In the genomic region with DNA sequence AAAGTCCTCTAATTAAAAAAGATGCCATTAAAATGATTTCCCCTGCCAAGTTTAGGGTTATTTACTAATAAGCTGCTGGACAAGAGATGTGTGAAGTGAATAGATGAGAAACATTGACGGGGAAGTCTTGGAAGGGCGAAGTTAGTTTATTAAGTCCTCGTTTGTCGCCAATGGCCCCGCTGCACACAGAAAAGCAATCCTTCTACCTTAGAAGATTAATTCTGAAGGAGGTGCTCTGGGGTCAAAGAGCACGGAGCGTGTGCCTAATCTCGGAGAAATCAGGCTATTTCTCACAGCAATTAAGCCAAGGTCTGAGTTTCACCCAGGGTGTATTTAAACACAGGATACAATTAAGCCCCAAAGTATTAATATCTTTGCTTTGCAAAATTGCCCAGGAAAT, we compare ENCODE assay signal across 19 mouse cellular contexts.
A peak's percentile ranks its signal among the peaks of the same experiment; 100 is the strongest.
DNase-seq lines count a peak whose midpoint lies in the region; ATAC-seq and TF ChIP-seq lines count a peak whose summit lies in the region.
"Had no signal": no experiment of that assay in that cellular context is flagged by ENCODE, and none has a peak within 500 bp of the region (broad histone marks: within the 10 kb centered on the region; RNA-seq: fewer than 3 reads in every experiment).

No protein-coding gene starts in this region.

- DNase-seq in embryo, embryonic 10 days (ENCODE audit: low spot score): peak; percentile 51
- no peak for DNase-seq in embryo, embryonic 11 days
- DNase-seq in kidney, postnatal 10 days: no peak
- DNase-seq in brain, embryonic 14.5 days (ENCODE audit: low read depth): peak; percentile 57
- DNase-seq in kidney, postnatal 36 days: peak; percentile 19 to 44
- no peak for DNase-seq in gastrocnemius, adult 18-20 months (ENCODE audit: low spot score)
- DNase-seq in right cerebral cortex, postnatal 10 days (ENCODE audit: low spot score in 2 of 2): no peak
- DNase-seq: cerebellum, adult 9-11 months; gastrocnemius, adult 2 months; heart, adult 18-20 months; layer of hippocampus, adult 9-11 months; lung, postnatal 10 days; right cerebral cortex, postnatal 25 days had no signal

- peaks cover 15% of the 10 kb centered on the region for H3K4me1 ChIP-seq in kidney, embryonic 15.5 days

- H3K4me3 ChIP-seq in kidney, embryonic 15.5 days (replicated peaks): no peak overlapping the region
- H3K4me3 ChIP-seq: forebrain, embryonic 15.5 days; gastrocnemius, adult 2 months; heart, embryonic 15.5 days; neural tube, embryonic 13.5 days had no signal

- no peaks in the 10 kb centered on the region for H3K36me3 ChIP-seq in kidney, embryonic 15.5 days
- H3K36me3 ChIP-seq: forebrain, embryonic 15.5 days; G1E; heart, embryonic 15.5 days; neural tube, embryonic 13.5 days had no signal

- no peak for TF ChIP-seq POLR2A in brain, embryonic 14.5 days (IDR thresholded peaks at IDR 0.05; ENCODE audit: borderline replicate concordance, extremely low read depth, insufficient read depth, insufficient read length, poor library complexity, severe bottlenecking)

- WGBS in kidney, embryonic 15.5 days: 22% methylated on average over 8 of the region's 8 CpGs

- no peak for TF ChIP-seq CTCF in brain, embryonic 14.5 days (IDR thresholded peaks at IDR 0.05; ENCODE audit: borderline replicate concordance, extremely low read depth, insufficient read depth, insufficient read length)

- H3K27me3 ChIP-seq in kidney, embryonic 15.5 days: 0 out of 2 replicates have a peak, but pooled peaks cover 3% of the 10 kb centered on the region
- H3K27me3 ChIP-seq: heart, embryonic 15.5 days; neural tube, embryonic 13.5 days had no signal

- 0 out of 2 replicates have a peak overlapping the region, but pooled peaks have one; percentile 22 for H3K27ac ChIP-seq in kidney, embryonic 15.5 days
- H3K27ac ChIP-seq: forebrain, embryonic 15.5 days; gastrocnemius, adult 2 months; heart, embryonic 15.5 days; neural tube, embryonic 13.5 days had no signal

- peak overlapping the region; percentile 40 for H3K4me2 ChIP-seq in kidney, embryonic 15.5 days
- H3K4me2 ChIP-seq: forebrain, embryonic 15.5 days; heart, embryonic 15.5 days; neural tube, embryonic 13.5 days had no signal

- ATAC-seq in kidney, embryonic 15.5 days (replicated peaks; ENCODE audit: low FRiP score): no peak
- ATAC-seq: CD4-positive, CD25-positive, alpha-beta regulatory T cell, adult 4 months; forebrain, embryonic 15.5 days had no signal

- no peak overlapping the region for H3K9ac ChIP-seq in kidney, embryonic 15.5 days
- H3K9ac ChIP-seq: forebrain, embryonic 15.5 days; heart, embryonic 15.5 days; neural tube, embryonic 13.5 days had no signal

- no peaks in the 10 kb centered on the region for H3K9me3 ChIP-seq in kidney, embryonic 15.5 days (replicated peaks)
- H3K9me3 ChIP-seq: forebrain, embryonic 15.5 days; heart, embryonic 15.5 days; neural tube, embryonic 13.5 days had no signal

Comparison
In these comparisons a context has a peak if more than half of its experiments do, and no peak if none do; other contexts are left out.
1. DNase-seq: peak in embryo, embryonic 10 days (single experiment), brain, embryonic 14.5 days (single experiment) and kidney, postnatal 36 days (2 of 2); none in embryo, embryonic 11 days (single experiment), kidney, postnatal 10 days (single experiment), gastrocnemius, adult 18-20 months (single experiment) and right cerebral cortex, postnatal 10 days (0 of 2).